Mouse (Mus musculus): ENCODE measurements around the gene Izumo2.
A peak's percentile ranks its signal among the peaks of the same experiment; 100 is the strongest.
"Not testable (repeated sequence)": the region's sequence is repeated elsewhere in the genome, so short reads cannot be mapped to it uniquely, and the experiment has no call there.

Izumo2 gene

GRCm38 (mm10) chr7:44697980-44698379 is 10.6 kb upstream of the Izumo2 start:
- DNase-seq (ENCODE audit: inconsistent ontology term): peak; percentile 20

- DNase-seq (ENCODE audit: inconsistent ontology term): peak; percentile 51
These were observed 6.6 kb upstream of the Izumo2 start for GRCm38 (mm10) chr7:44701921-44702320.

GRCm38 (mm10) chr7:44702985-44703384 is 5.6 kb upstream of the Izumo2 start:
- no peak for DNase-seq (ENCODE audit: inconsistent ontology term)

GRCm38 (mm10) chr7:44704363-44704762 is 4.2 kb upstream of the Izumo2 start:
- DNase-seq (ENCODE audit: inconsistent ontology term): no peak

- DNase-seq (ENCODE audit: inconsistent ontology term): no peak
These were observed 3.5 kb upstream of the Izumo2 start for GRCm38 (mm10) chr7:44705086-44705485.

GRCm38 (mm10) chr7:44706322-44706721 is 2.2 kb upstream of the Izumo2 start:
- DNase-seq (ENCODE audit: inconsistent ontology term): no peak

- no peak for DNase-seq (ENCODE audit: inconsistent ontology term)
These were observed 1.3 kb upstream of the Izumo2 start for GRCm38 (mm10) chr7:44707169-44707675.

- not testable (repeated sequence) for DNase-seq (ENCODE audit: inconsistent ontology term)
These were observed 449 bp upstream of the Izumo2 start for GRCm38 (mm10) chr7:44708093-44708492.

GRCm38 (mm10) chr7:44709881-44710280 is 1.3 kb downstream of the Izumo2 start:
- DNase-seq (ENCODE audit: inconsistent ontology term): no peak

- no peak for DNase-seq (ENCODE audit: inconsistent ontology term)
These were observed 13.5 kb downstream of the Izumo2 start for GRCm38 (mm10) chr7:44722058-44722457.

- DNase-seq (ENCODE audit: inconsistent ontology term): no peak
These were observed 15.8 kb downstream of the Izumo2 start for GRCm38 (mm10) chr7:44724316-44724715.

GRCm38 (mm10) chr7:44726343-44726742 is 17.8 kb downstream of the Izumo2 start:
- no peak for DNase-seq (ENCODE audit: inconsistent ontology term)

GRCm38 (mm10) chr7:44727151-44727550 is 18.6 kb downstream of the Izumo2 start:
- no peak for DNase-seq (ENCODE audit: inconsistent ontology term)

GRCm38 (mm10) chr7:44728082-44728975 is 19.8 kb downstream of the Izumo2 start:
- no peak for DNase-seq (ENCODE audit: inconsistent ontology term)

- no peak for DNase-seq (ENCODE audit: inconsistent ontology term)
These were observed 25.2 kb downstream of the Izumo2 start for GRCm38 (mm10) chr7:44733723-44734122.

GRCm38 (mm10) chr7:44741361-44741760 is 32.8 kb downstream of the Izumo2 start:
- no peak for DNase-seq (ENCODE audit: inconsistent ontology term)

- no peak for DNase-seq (ENCODE audit: inconsistent ontology term)
These were observed 35.7 kb downstream of the Izumo2 start for GRCm38 (mm10) chr7:44744270-44744669.

GRCm38 (mm10) chr7:44745076-44745475 is 36.5 kb downstream of the Izumo2 start:
- DNase-seq (ENCODE audit: inconsistent ontology term): peak; percentile 84

GRCm38 (mm10) chr7:44747115-44747514 is 38.6 kb downstream of the Izumo2 start:
- DNase-seq (ENCODE audit: inconsistent ontology term): no peak

GRCm38 (mm10) chr7:44748101-44749044 is 39.8 kb downstream of the Izumo2 start, which contains the start of gene Vrk3:
Gene Vrk3 (plus strand): TSS chr7:44748413.
- peak; percentile 99 for DNase-seq (ENCODE audit: inconsistent ontology term)

- not testable (repeated sequence) for DNase-seq (ENCODE audit: inconsistent ontology term)
These were observed 42.4 kb downstream of the Izumo2 start, which contains the start of gene Zfp473 for GRCm38 (mm10) chr7:44750950-44751349. Gene Zfp473 (minus strand): TSS chr7:44751050.

GRCm38 (mm10) chr7:44757164-44757563 is 48.6 kb downstream of the Izumo2 start:
- DNase-seq (ENCODE audit: inconsistent ontology term): no peak
